Mouse (Mus musculus) B cell, adult 2 months (primary cell): ENCODE data around the gene Pgpep1l.

Experiments used
- DNase-seq, 2 experiments: peaks; one replicate each; pipeline ENCODE4 v3.0.0; 2022

Pgpep1l gene

GRCm38 (mm10) chr7:68259523-68260081 lies 4.4 kb downstream of the Pgpep1l start:
- no peak for DNase-seq

- DNase-seq, result no peak
These were observed 5.5 kb downstream of the Pgpep1l start for GRCm38 (mm10) chr7:68258326-68259150.

- DNase-seq, result no peak
These were observed 6.3 kb downstream of the Pgpep1l start for GRCm38 (mm10) chr7:68257767-68258166.

- DNase-seq, result no peak
These were observed 13.1 kb downstream of the Pgpep1l start for GRCm38 (mm10) chr7:68250902-68251301.

- DNase-seq, result no peak
These were observed 13.6 kb downstream of the Pgpep1l start for GRCm38 (mm10) chr7:68250411-68250810.

- no peak for DNase-seq
These were observed 17.8 kb downstream of the Pgpep1l start for GRCm38 (mm10) chr7:68246249-68246648.

GRCm38 (mm10) chr7:68245681-68246080 lies 18.4 kb downstream of the Pgpep1l start:
- no peak for DNase-seq

GRCm38 (mm10) chr7:68241205-68241604 lies 22.8 kb downstream of the Pgpep1l start:
- DNase-seq, result no peak

- no peak for DNase-seq
These were observed 24.7 kb downstream of the Pgpep1l start for GRCm38 (mm10) chr7:68239220-68239827.

- no peak for DNase-seq
These were observed 27.2 kb downstream of the Pgpep1l start for GRCm38 (mm10) chr7:68236817-68237216.

GRCm38 (mm10) chr7:68233619-68234223 lies 30.3 kb downstream of the Pgpep1l start:
- no peak for DNase-seq

GRCm38 (mm10) chr7:68232521-68232920 lies 31.5 kb downstream of the Pgpep1l start:
- DNase-seq, result no peak

- DNase-seq, result no peak
These were observed 33.2 kb downstream of the Pgpep1l start for GRCm38 (mm10) chr7:68230831-68231230.

GRCm38 (mm10) chr7:68228491-68228890 lies 35.5 kb downstream of the Pgpep1l start:
- no peak for DNase-seq

- DNase-seq, result no peak
These were observed 36.4 kb downstream of the Pgpep1l start for GRCm38 (mm10) chr7:68227621-68228020.

GRCm38 (mm10) chr7:68227021-68227420 lies 37.0 kb downstream of the Pgpep1l start:
- no peak for DNase-seq

GRCm38 (mm10) chr7:68225427-68226054 lies 38.5 kb downstream of the Pgpep1l start:
- no peak for DNase-seq

GRCm38 (mm10) chr7:68224006-68224405 lies 40.0 kb downstream of the Pgpep1l start:
- DNase-seq, result no peak

- DNase-seq, result no peak
These were observed 40.7 kb downstream of the Pgpep1l start for GRCm38 (mm10) chr7:68223356-68223808.

GRCm38 (mm10) chr7:68221677-68222230 lies 42.3 kb downstream of the Pgpep1l start:
- no peak for DNase-seq

GRCm38 (mm10) chr7:68218879-68219278 lies 45.2 kb downstream of the Pgpep1l start:
- no peak for DNase-seq

GRCm38 (mm10) chr7:68215522-68216070 lies 48.4 kb downstream of the Pgpep1l start:
- DNase-seq, result no peak
